Mouse (Mus musculus): ENCODE data around the gene Epb41l4b.

DNA sequence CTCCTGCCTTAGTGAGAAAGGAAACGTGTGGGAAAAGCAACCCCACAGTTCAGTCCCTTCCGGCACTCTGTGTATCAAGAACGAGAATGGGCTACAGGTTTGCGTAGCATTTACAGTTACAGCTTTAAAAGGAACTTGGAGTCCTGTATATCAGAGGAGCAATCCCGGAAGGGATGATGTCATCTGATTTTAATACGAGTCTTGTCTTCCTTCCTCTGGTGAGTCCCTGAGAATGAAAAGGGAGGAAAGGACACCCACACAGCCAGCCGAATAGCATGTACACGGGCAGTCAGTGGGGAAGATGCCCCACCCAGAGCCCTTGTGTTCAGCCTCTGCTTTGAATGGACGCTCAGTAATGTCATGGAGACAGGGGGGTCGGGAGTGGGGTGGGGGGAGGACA, 115.3 kb downstream of the Epb41l4b start:
- TF ChIP-seq POLR2A (IDR thresholded peaks at IDR 0.05; ENCODE audit: control insufficient read depth, low read depth, low read length) (no peak), CTCF (IDR thresholded peaks at IDR 0.05; ENCODE audit: control insufficient read depth, insufficient read depth, insufficient replicate concordance, low read depth, low read length) (no peak)

All from testis, adult 2 months (tissue).